Mouse (Mus musculus) thymus, adult 2 months (tissue): ENCODE measurements around the gene Fcgr1. TPM values are rescaled to one million over a fixed set of nuclear protein-coding genes. Genes with fewer than 3 reads are reported as not detected.
A peak's percentile ranks its signal among the peaks of the same experiment; 100 is the strongest.

Source experiments
- DNase-seq: peaks from one replicate; pipeline ENCODE4 v3.0.0; 2021
- H3K27ac ChIP-seq: fragments of 200-500 bp; 2 replicates; pipeline ENCODE4 v1.5.1; 2012; ENCODE audit warnings: low read length, control low read depth; ENCODE audit not compliant: control insufficient read depth, insufficient read depth
- H3K27me3 ChIP-seq: fragments of 200-500 bp; 2 replicates; pipeline ENCODE4 v1.6.1; 2012; ENCODE audit warnings: mild to moderate bottlenecking, low read length, moderate library complexity, mixed read lengths; ENCODE audit not compliant: control insufficient read depth, insufficient read depth
- H3K36me3 ChIP-seq: fragments of 200-500 bp; 2 replicates; pipeline ENCODE4 v1.6.1; 2012; ENCODE audit warnings: mild to moderate bottlenecking, low read length, moderate library complexity; ENCODE audit not compliant: control insufficient read depth, insufficient read depth
- H3K4me1 ChIP-seq: fragments of 200-500 bp; replicated peaks from 2 replicates; pipeline ENCODE4 v1.6.1; 2012; ENCODE audit warnings: low read length; ENCODE audit not compliant: control insufficient read depth, insufficient read depth
- H3K4me3 ChIP-seq: fragments of 200-500 bp; 2 replicates; pipeline ENCODE4 v1.5.1; 2012; ENCODE audit warnings: mild to moderate bottlenecking, low read length, control low read depth, moderate library complexity; ENCODE audit not compliant: control insufficient read depth, insufficient read depth
- CTCF ChIP-seq: fragments of 200-500 bp; IDR thresholded peaks from 2 replicates; pipeline ENCODE4 v1.5.1; 2012; ENCODE audit warnings: mild to moderate bottlenecking, control low read depth, low read length, moderate library complexity, borderline replicate concordance; ENCODE audit not compliant: control insufficient read depth, poor library complexity, insufficient read depth; ENCODE audit errors: extremely low read depth
- POLR2A ChIP-seq: fragments of 200-500 bp; IDR thresholded peaks from 2 replicates; pipeline ENCODE4 v1.6.1; 2012; ENCODE audit warnings: mild to moderate bottlenecking, low read length, control low read depth, moderate library complexity; ENCODE audit not compliant: control insufficient read depth, poor library complexity, insufficient read depth; ENCODE audit errors: extremely low read depth
- WGBS: fragments of 180-500 bp; shearing (Covaris S2); methylation state at CpG from one replicate; pipeline ENCODE4 v1.1.7; 2018; 5-methylcytosine and 5-hydroxymethylcytosine counted together
- polyA plus RNA-seq: library from polyadenylated mRNA; depleted of rRNA; stranded (reverse); fragments of >200 nt; gene quantifications from 2 replicates; pipeline ENCODE4 v1.2.3, GENCODE M21; 2012

The Fcgr1 gene
- polyA plus RNA-seq, 1 experiment, result 6.8 TPM

- DNase-seq, result peak; percentile 81
Observed at GRCm38 (mm10) chr3:96268051-96268775, 25.6 kb downstream of the Fcgr1 start, which contains the start of gene Hist2h3b. Gene Hist2h3b, plus strand, starts transcription at chr3:96268654.

GRCm38 (mm10) chr3:96267541-96267940 is 26.2 kb downstream of the Fcgr1 start:
- H3K4me1 ChIP-seq, result peaks cover 10% of the 10 kb centered on the region
- peak overlapping the region; percentile 58 for H3K27ac ChIP-seq
- no peak overlapping the region for H3K4me3 ChIP-seq

More at GRCm38 (mm10) chr3:96268051-96268775, 25.6 kb downstream of the Fcgr1 start, which contains the start of gene Hist2h3b:
- WGBS, result 23% methylated on average over 30 of the region's 30 CpGs
- Histone ChIP-seq H3K36me3 (no peaks in the 10 kb centered on the region), H3K27ac (peak within 1 kb of the TSS; percentile 97), H3K27me3 (no peaks in the 10 kb centered on the region), H3K4me1 (peaks cover 11% of the 10 kb centered on the region), H3K4me3 (peak within 1 kb of the TSS; percentile 62)
- TF ChIP-seq CTCF (no peak), POLR2A (peak; percentile 95)

GRCm38 (mm10) chr3:96266132-96266710 is 27.5 kb downstream of the Fcgr1 start:
- TF ChIP-seq CTCF, result no peak
- no peak for TF ChIP-seq POLR2A
- no peaks in the 10 kb centered on the region for H3K27me3 ChIP-seq
- 91% methylated on average over 8 of the region's 8 CpGs for WGBS
- no peak for DNase-seq
- H3K27ac ChIP-seq, result no peak overlapping the region
- no peak overlapping the region for H3K4me3 ChIP-seq
- H3K36me3 ChIP-seq, result no peaks in the 10 kb centered on the region
- peaks cover 18% of the 10 kb centered on the region for H3K4me1 ChIP-seq

More at GRCm38 (mm10) chr3:96267541-96267940, 26.2 kb downstream of the Fcgr1 start:
- H3K27me3 ChIP-seq, result no peaks in the 10 kb centered on the region
- 79% methylated on average over 4 of the region's 4 CpGs for WGBS
- no peaks in the 10 kb centered on the region for H3K36me3 ChIP-seq
- no peak for DNase-seq
- TF ChIP-seq CTCF, result no peak
- TF ChIP-seq POLR2A, result no peak

- H3K27me3 ChIP-seq, result no peaks in the 10 kb centered on the region
- WGBS, result 62% methylated on average over 7 of the region's 7 CpGs
- DNase-seq, result no peak
- H3K4me3 ChIP-seq, result no peak overlapping the region
- no peak for TF ChIP-seq POLR2A
- no peak for TF ChIP-seq CTCF
- peaks cover 15% of the 10 kb centered on the region for H3K4me1 ChIP-seq
- H3K36me3 ChIP-seq, result no peaks in the 10 kb centered on the region
- H3K27ac ChIP-seq, result peak overlapping the region; percentile 94
Observed at GRCm38 (mm10) chr3:96264404-96264949, 29.3 kb downstream of the Fcgr1 start.

- TF ChIP-seq POLR2A, result no peak
- no peak for TF ChIP-seq CTCF
- WGBS, result 2% methylated on average over 27 of the region's 27 CpGs
- Histone ChIP-seq H3K27me3 (no peaks in the 10 kb centered on the region), H3K4me3 (peak overlapping the region; percentile 75), H3K36me3 (no peaks in the 10 kb centered on the region), H3K4me1 (peaks cover 15% of the 10 kb centered on the region), H3K27ac (peak overlapping the region; percentile 94)
- DNase-seq, result peak; percentile 54
Observed at GRCm38 (mm10) chr3:96263558-96264403, 30.0 kb downstream of the Fcgr1 start.

GRCm38 (mm10) chr3:96262979-96263550 is 30.7 kb downstream of the Fcgr1 start, which contains the start of gene Hist2h4:
Gene Hist2h4, minus strand, starts transcription at chr3:96263311.
- Histone ChIP-seq H3K27me3 (no peaks in the 10 kb centered on the region), H3K4me3 (peak within 1 kb of the TSS; percentile 75), H3K36me3 (no peaks in the 10 kb centered on the region), H3K4me1 (peaks cover 15% of the 10 kb centered on the region), H3K27ac (peak within 1 kb of the TSS; percentile 94)
- peak; percentile 92 for DNase-seq
- under 1% methylated on average over 40 of the region's 40 CpGs for WGBS
- peak; percentile 92 for TF ChIP-seq POLR2A
- no peak for TF ChIP-seq CTCF
